Comparison of ENCODE assay signal across 1 mouse cellular context in the genomic region with DNA sequence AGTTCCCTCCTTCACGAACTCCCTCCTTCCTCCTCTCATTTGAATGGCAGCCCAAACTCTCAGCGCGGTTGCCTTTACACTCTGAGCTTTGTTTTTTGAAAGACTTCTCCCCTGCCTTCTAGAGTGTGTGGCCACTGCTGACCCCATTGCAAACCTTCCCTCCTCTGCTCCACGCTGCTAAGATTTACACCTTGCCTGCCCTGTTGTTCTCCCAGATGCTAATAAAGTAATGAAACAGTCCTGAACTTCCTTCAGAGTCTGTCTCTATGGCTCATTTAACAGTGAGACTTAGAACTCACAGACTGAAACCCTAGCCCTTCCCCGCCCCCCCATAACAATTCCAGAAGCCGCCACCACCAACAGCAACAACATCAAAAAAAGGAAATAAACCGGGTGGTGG.
TF ChIP-seq lines count a peak whose summit lies in the region.

No protein-coding gene starts in this region.

TF ChIP-seq in MEL, 35 proteins besides CTCF, POLR2A, EP300 and RAD21:
- 0 out of 2 replicates have a peak, but pooled peaks have one; percentile 33 for TF ChIP-seq CHD1 (IDR thresholded peaks at IDR 0.05; ENCODE audit: low read depth, low read length)
- no peak for TF ChIP-seq MYC (IDR thresholded peaks at IDR 0.05; ENCODE audit: low read depth, low read length)
- no peak for TF ChIP-seq ZC3H11A (IDR thresholded peaks at IDR 0.05; ENCODE audit: low read depth, low read length)
TF ChIP-seq in MEL: peak in this region for 1.
